Mouse (Mus musculus): ENCODE data around the gene Elmo1.

- no peak for TF ChIP-seq CTCF (IDR thresholded peaks at IDR 0.05; ENCODE audit: low read depth)
- TF ChIP-seq EP300 (IDR thresholded peaks at IDR 0.05; ENCODE audit: low read depth): no peak
These were observed 417.2 kb downstream of the Elmo1 start for GRCm38 (mm10) chr13:20507381-20508129.
